Mouse (Mus musculus): ENCODE data around the gene Ubap2l.

GRCm38 (mm10) chr3:90101673-90102072 is 49.2 kb upstream of the Ubap2l start:
- no peak for TF ChIP-seq CTCF (IDR thresholded peaks at IDR 0.05; ENCODE audit: low read depth, low read length)
- no peak for TF ChIP-seq POLR2A (IDR thresholded peaks at IDR 0.05; ENCODE audit: extremely low read depth, insufficient read depth, low read length)

Measured in liver, adult 2 months (tissue).